Mouse (Mus musculus) cerebellum, adult 8-10 months (tissue): ENCODE measurements around the gene Ccr1l1.
"Not testable (repeated sequence)": the region's sequence is repeated elsewhere in the genome, so short reads cannot be mapped to it uniquely, and the experiment has no call there.

Experiments used
- DNase-seq: peaks from one replicate; pipeline ENCODE4 v3.0.0; 2022

The Ccr1l1 gene

DNA sequence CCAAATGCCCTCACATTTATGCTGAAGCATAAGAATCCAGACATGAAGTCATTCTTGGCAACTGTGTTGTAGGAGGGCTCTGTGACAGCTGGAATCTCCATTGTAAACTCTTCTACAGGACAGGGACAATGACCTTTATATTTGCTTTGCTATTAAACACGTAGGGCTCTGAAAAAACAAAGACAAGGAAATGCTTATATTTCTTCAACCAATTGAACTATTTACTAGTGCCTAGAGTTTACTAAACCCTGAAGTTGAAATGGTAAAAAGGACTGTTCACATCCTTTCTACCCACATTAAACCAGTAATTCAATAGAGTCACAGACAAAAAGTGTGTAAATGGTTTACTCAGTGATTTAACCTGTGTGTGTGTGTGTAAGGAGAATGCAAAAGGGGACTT is at the start of gene Ccr1l1:
Gene Ccr1l1, minus strand, starts transcription at position 101 of the 400 bp plus-strand sequence.
- DNase-seq = no peak

- DNase-seq = no peak
Observed at GRCm38 (mm10) chr9:124021672-124022071, 43.5 kb upstream of the Ccr1l1 start, which contains the start of gene Ccr3. Ccr3 (plus strand) TSS chr9:124021972.

- DNase-seq = no peak
Observed at GRCm38 (mm10) chr9:124019887-124020286, 41.7 kb upstream of the Ccr1l1 start.

- DNase-seq = no peak
Observed at GRCm38 (mm10) chr9:124016048-124016447, 37.8 kb upstream of the Ccr1l1 start.

- DNase-seq = no peak
Observed at GRCm38 (mm10) chr9:124014985-124015652, 36.9 kb upstream of the Ccr1l1 start.

DNA sequence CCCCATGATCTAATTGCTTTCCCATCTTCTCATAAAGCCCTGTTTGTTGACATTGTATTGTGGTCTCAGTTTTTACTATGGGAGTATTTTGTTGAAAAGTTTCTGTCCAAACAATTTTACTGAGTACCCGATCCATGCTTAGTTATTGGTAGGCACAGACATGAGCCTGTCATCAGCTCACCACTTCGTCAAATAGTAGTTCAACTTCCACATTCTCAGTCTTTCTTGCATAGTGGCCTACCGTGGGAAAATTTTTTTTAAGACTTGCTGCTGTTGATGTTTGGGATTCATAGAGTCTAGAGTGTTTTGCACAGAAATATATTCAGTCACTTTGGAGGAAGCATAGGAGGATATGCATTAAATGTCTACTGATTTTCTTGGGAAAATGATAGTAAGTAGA is 35.1 kb upstream of the Ccr1l1 start:
- no peak for DNase-seq

DNA sequence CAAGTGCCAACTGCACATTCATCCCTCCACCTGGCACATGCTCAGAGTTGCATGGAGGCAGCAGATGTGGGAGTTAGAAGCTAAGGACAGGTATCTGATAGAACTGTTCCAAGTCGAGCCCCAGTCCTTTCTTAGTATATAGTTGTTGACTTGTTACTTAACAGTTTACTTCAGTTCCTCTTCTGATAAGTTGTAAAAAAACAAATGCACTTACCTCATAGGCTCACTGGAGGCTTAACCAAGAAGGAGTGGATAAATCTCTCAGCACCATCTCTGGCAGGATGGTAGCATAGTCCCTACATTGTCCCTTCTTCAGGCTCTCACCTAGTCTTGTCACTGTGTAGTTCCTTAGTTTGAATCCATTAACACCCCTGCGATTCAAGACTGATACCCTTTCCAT is 34.5 kb upstream of the Ccr1l1 start:
- no peak for DNase-seq

GRCm38 (mm10) chr9:123999784-124000183 is 21.6 kb upstream of the Ccr1l1 start:
- no peak for DNase-seq

GRCm38 (mm10) chr9:123997719-123998118 is 19.5 kb upstream of the Ccr1l1 start:
- no peak for DNase-seq

- DNase-seq = no peak
Observed at GRCm38 (mm10) chr9:123991312-123991906, 13.2 kb upstream of the Ccr1l1 start.

DNA sequence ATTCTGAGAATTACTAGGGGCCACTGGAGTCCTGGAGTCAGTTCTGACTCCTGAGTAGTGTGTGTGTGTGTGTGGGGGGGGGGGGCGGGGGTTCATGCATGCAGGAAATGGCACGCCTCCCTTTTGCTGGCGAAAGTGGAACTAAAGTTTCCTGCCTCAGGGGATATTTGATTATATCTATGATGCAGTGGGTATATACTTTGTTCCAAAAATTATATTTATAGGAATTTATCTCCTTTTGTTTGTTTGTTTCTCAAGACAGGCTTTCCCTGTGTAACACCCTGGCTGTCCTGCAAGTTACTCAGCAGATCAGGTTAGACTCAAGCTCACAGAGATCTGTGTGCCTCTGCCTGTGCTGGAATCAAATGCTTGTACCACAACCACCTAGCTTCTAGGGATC is 11.5 kb upstream of the Ccr1l1 start:
- no peak for DNase-seq

- DNase-seq = no peak
Observed at GRCm38 (mm10) chr9:123986217-123986616, 8.0 kb upstream of the Ccr1l1 start.

GRCm38 (mm10) chr9:123984943-123985342 is 6.7 kb upstream of the Ccr1l1 start:
- no peak for DNase-seq

GRCm38 (mm10) chr9:123982720-123983119 is 4.5 kb upstream of the Ccr1l1 start:
- DNase-seq = no peak

DNA sequence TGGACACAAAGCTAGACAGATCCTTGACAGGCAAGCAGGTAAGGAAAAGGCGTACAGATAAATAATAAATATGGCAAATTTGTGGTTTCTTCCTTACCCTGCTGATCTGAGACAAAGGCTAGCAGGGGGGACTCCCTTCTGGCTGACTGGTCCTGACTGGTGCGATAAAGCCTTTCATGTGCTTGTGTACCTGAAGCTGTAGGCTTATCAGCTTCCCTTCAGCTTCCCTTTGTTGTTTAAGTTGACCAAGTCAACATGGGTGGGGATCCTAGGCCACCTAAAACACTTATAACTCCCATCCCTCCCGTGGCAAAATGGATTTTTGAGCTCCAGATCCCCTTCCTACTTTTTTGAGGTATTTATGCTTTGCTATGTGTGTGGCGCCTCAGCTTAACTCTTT is 3.7 kb upstream of the Ccr1l1 start:
- DNase-seq = no peak

DNA sequence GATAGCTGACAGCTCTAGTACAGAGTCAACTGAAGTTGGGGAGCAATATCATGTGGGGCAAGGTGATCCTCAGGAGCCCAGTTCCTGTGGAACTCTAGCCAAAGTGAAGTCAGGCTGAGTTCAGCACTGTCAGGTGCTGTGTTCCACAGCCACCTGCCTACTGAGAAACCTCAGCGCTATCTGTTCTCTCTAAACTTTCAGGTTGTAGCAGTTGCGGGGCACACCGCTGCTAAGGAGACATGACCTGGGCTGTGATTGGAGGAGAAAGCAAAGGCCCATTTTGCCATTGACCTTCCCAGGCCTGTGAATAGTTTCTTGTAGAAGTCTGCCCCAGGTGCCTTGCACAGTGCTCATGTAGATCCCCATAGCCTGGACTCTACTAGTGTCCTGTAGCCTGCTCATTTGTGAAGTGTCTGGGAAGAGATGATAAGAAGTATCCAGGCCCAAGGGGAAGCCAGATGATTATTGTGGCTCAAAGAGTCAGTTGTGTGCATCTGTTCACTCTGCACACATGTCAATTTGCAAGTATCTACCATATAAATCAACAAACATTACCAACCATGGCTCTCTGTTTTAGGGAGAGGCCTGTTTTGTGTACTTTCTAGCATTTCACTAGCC is 2.8 kb upstream of the Ccr1l1 start:
- DNase-seq = not testable (repeated sequence)

GRCm38 (mm10) chr9:123976876-123977663 is 1.1 kb downstream of the Ccr1l1 start:
- no peak for DNase-seq

DNA sequence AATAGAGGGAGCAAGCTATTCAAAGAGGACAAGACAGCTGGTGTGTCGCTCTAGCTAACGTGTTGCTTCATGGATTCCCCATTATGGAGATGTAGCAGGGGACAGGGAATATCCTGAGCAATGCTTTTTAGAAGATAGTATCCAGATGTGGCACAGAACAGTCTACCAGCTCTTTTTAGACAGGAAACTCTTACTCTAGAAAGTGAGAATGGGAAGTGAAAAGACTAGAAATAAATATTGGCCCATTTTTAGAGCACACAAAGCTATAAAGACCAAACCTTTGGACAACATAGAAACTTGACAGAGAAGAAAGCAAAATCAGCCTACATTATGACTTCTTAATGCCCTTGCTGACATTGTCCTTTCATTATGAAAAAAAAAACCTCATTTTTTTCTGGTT is 2.6 kb downstream of the Ccr1l1 start:
- no peak for DNase-seq

GRCm38 (mm10) chr9:123968290-123968912 is 9.8 kb downstream of the Ccr1l1 start, which contains the start of gene Ccr1:
Ccr1 (minus strand) TSS chr9:123968692.
- DNase-seq = no peak

DNA sequence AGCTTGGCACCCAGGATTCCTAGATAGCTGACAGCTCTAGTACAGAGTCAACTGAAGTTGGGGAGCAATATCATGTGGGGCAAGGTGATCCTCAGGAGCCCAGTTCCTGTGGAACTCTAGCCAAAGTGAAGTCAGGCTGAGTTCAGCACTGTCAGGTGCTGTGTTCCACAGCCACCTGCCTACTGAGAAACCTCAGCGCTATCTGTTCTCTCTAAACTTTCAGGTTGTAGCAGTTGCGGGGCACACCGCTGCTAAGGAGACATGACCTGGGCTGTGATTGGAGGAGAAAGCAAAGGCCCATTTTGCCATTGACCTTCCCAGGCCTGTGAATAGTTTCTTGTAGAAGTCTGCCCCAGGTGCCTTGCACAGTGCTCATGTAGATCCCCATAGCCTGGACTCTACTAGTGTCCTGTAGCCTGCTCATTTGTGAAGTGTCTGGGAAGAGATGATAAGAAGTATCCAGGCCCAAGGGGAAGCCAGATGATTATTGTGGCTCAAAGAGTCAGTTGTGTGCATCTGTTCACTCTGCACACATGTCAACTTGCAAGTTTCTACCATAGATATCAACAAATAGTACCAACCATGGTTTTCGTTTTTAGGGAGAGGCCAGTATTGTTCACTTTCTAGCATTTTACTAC is 11.2 kb downstream of the Ccr1l1 start:
- DNase-seq = not testable (repeated sequence)

- no peak for DNase-seq
Observed at GRCm38 (mm10) chr9:123964776-123965175, 13.4 kb downstream of the Ccr1l1 start.

- DNase-seq = no peak
Observed at GRCm38 (mm10) chr9:123960161-123960560, 18.0 kb downstream of the Ccr1l1 start.
